Mouse (Mus musculus) heart, embryonic 12.5 days (tissue): ENCODE measurements around the gene Agbl1. TPM values are rescaled to one million over a fixed set of nuclear protein-coding genes. Genes with fewer than 3 reads are reported as not detected.

Source experiments
- ATAC-seq: fragments of 200-750 bp; cut with Nextera tagmentation; 2 replicates; pipeline ENCODE4 v1.8.0; 2017; ENCODE audit warnings: moderate TSS enrichment, moderate library complexity; ENCODE audit not compliant: insufficient number of reproducible peaks, low FRiP score
- H3K27ac ChIP-seq: fragments of 300-500 bp; sonication (generic); 2 replicates; pipeline ENCODE4 v1.5.1; 2016; ENCODE audit warnings: mild to moderate bottlenecking, moderate library complexity; ENCODE audit not compliant: poor library complexity, severe bottlenecking
- H3K27me3 ChIP-seq: fragments of 300-500 bp; sonication (generic); replicated peaks from 2 replicates; pipeline ENCODE4 v1.6.1; 2016; ENCODE audit warnings: mild to moderate bottlenecking, moderate library complexity
- H3K36me3 ChIP-seq: fragments of 300-500 bp; sonication (generic); 2 replicates; pipeline ENCODE4 v1.6.1; 2016; ENCODE audit warnings: mild to moderate bottlenecking, moderate library complexity
- H3K4me1 ChIP-seq: fragments of 300-500 bp; sonication (generic); replicated peaks from 2 replicates; pipeline ENCODE4 v1.6.1; 2016; ENCODE audit warnings: mild to moderate bottlenecking
- H3K4me2 ChIP-seq: fragments of 300-500 bp; sonication (generic); 2 replicates; pipeline ENCODE4 v1.6.1; 2016; ENCODE audit warnings: mild to moderate bottlenecking, moderate library complexity
- H3K4me3 ChIP-seq: fragments of 300-500 bp; sonication (generic); 2 replicates; pipeline ENCODE4 v1.5.1; 2016; ENCODE audit warnings: mild to moderate bottlenecking
- H3K9ac ChIP-seq: fragments of 300-500 bp; sonication (generic); 2 replicates; pipeline ENCODE4 v1.6.1; 2016; ENCODE audit warnings: mild to moderate bottlenecking, moderate library complexity
- H3K9me3 ChIP-seq: fragments of 300-500 bp; sonication (generic); replicated peaks from 2 replicates; pipeline ENCODE4 v1.6.1; 2016; ENCODE audit warnings: mild to moderate bottlenecking, moderate library complexity
- WGBS: fragments of 180-500 bp; shearing (Covaris S2); methylation state at CpG from one replicate; pipeline ENCODE4 v1.1.7; 2016; 5-methylcytosine and 5-hydroxymethylcytosine counted together
- polyA plus RNA-seq: library from polyadenylated mRNA; unstranded; fragments of >200 nt; fragmentation: Nextera tagmentation; extraction: Ambion mirVana; gene quantifications from 2 replicates; pipeline ENCODE4 v1.2.1, GENCODE M21; 2016

Agbl1 gene
- polyA plus RNA-seq, 1 experiment from 2014 or later: not detected

GRCm38 (mm10) chr7:76791247-76791646 is 561.6 kb downstream of the Agbl1 start:
- Histone ChIP-seq H3K9ac (no peak overlapping the region), H3K4me2 (no peak overlapping the region), H3K9me3 (no peaks in the 10 kb centered on the region), H3K4me1 (no peaks in the 10 kb centered on the region), H3K4me3 (no peak overlapping the region), H3K36me3 (no peaks in the 10 kb centered on the region), H3K27ac (no peak overlapping the region), H3K27me3 (no peaks in the 10 kb centered on the region)
- no peak for ATAC-seq
- WGBS: 74% methylated on average over 4 of the region's 4 CpGs

GRCm38 (mm10) chr7:76810003-76810402 is 580.3 kb downstream of the Agbl1 start:
- no peaks in the 10 kb centered on the region for H3K4me1 ChIP-seq
- H3K27me3 ChIP-seq: no peaks in the 10 kb centered on the region
- ATAC-seq: no peak
- no peak overlapping the region for H3K4me3 ChIP-seq
- H3K4me2 ChIP-seq: no peak overlapping the region
- no peak overlapping the region for H3K27ac ChIP-seq
- WGBS: 56% methylated on average over 3 of the region's 3 CpGs
- H3K9ac ChIP-seq: no peak overlapping the region
- no peaks in the 10 kb centered on the region for H3K36me3 ChIP-seq
- no peaks in the 10 kb centered on the region for H3K9me3 ChIP-seq

- WGBS: 74% methylated on average over 2 of the region's 2 CpGs
- H3K4me2 ChIP-seq: no peak overlapping the region
- no peak for ATAC-seq
These were observed 590.9 kb downstream of the Agbl1 start for GRCm38 (mm10) chr7:76820571-76820970.

GRCm38 (mm10) chr7:76842146-76842545 is 612.5 kb downstream of the Agbl1 start:
- WGBS: 81% methylated on average over 3 of the region's 3 CpGs
- Histone ChIP-seq H3K36me3 (no peaks in the 10 kb centered on the region), H3K4me1 (no peaks in the 10 kb centered on the region), H3K9me3 (no peaks in the 10 kb centered on the region), H3K4me3 (no peak overlapping the region), H3K27ac (no peak overlapping the region), H3K27me3 (no peaks in the 10 kb centered on the region), H3K4me2 (no peak overlapping the region), H3K9ac (no peak overlapping the region)
- ATAC-seq: no peak

More at GRCm38 (mm10) chr7:76820571-76820970, 590.9 kb downstream of the Agbl1 start:
- H3K27me3 ChIP-seq: no peaks in the 10 kb centered on the region
- H3K4me1 ChIP-seq: no peaks in the 10 kb centered on the region
- H3K4me3 ChIP-seq: no peak overlapping the region
- H3K9ac ChIP-seq: no peak overlapping the region
- no peaks in the 10 kb centered on the region for H3K36me3 ChIP-seq
- H3K27ac ChIP-seq: no peak overlapping the region
- H3K9me3 ChIP-seq: no peaks in the 10 kb centered on the region

DNA sequence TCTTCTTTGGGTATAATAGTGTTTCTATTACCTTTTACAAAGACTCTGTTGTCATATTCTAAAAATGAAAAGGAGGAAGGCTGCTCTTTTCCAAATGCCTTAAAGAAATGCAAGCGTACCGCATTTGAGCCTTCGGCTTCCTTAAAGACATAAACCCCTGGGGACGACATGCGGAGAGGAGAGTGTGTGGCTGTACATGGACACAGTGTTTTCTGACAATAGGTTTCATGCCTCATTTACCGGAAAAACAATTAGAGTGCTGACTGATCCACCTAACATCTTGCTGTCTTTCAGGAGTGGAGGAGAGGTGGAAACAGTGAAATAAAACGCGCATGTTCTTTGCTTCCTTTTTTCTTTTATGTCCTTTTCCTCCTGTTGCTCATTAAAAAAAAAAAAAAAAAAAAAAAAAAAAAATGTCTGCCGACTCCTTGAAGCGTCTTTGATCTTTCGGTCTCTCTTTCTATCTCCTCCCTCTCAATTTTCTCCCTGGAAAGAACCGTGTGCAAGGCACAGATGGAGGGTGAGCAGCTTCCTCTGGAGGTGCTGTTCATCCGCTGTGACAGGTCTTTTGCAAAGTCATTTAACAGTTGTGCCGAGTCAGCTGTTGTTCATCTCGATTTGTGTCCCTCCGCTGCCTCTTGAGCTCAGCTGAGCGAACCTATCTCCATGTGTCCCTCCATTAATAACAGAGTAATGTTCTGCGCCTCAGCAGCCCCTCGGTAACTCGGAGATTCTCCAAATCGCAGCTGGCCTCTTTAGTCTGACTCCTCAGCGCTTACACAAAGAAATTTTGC is 659.9 kb downstream of the Agbl1 start:
- H3K4me1 ChIP-seq: no peaks in the 10 kb centered on the region
- no peak overlapping the region for H3K4me3 ChIP-seq
- WGBS: 72% methylated on average over 22 of the region's 22 CpGs
- H3K9me3 ChIP-seq: no peaks in the 10 kb centered on the region
- no peaks in the 10 kb centered on the region for H3K27me3 ChIP-seq
- H3K4me2 ChIP-seq: no peak overlapping the region
- H3K9ac ChIP-seq: no peak overlapping the region
- no peak for ATAC-seq
- no peaks in the 10 kb centered on the region for H3K36me3 ChIP-seq
- no peak overlapping the region for H3K27ac ChIP-seq

- no peak overlapping the region for H3K27ac ChIP-seq
- no peaks in the 10 kb centered on the region for H3K4me1 ChIP-seq
- H3K36me3 ChIP-seq: no peaks in the 10 kb centered on the region
- no peaks in the 10 kb centered on the region for H3K27me3 ChIP-seq
- no peaks in the 10 kb centered on the region for H3K9me3 ChIP-seq
- no peak for ATAC-seq
- no peak overlapping the region for H3K9ac ChIP-seq
- H3K4me2 ChIP-seq: no peak overlapping the region
- no peak overlapping the region for H3K4me3 ChIP-seq
- WGBS: 78% methylated on average over 1 of the region's 1 CpGs
These were observed 674.4 kb downstream of the Agbl1 start for GRCm38 (mm10) chr7:76904096-76904495.

DNA sequence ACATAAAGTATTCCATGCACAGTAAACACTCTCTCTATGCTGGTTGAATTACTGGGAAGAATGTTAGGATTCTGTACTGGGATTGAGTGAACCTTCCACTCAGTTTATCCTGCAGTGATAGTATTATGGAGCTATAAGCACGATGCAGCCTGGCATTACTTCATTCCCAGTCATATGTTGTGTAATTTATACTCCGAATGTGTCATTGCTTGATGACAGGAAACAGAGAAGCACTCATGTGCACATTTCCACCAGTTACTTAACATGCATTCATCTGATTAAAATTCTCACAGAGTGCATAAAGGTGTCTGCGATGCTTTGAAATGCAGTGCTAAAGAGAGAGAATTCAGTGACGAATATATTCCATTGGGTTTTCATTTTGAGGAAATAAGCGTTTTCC is 682.0 kb downstream of the Agbl1 start:
- WGBS: 73% methylated on average over 5 of the region's 5 CpGs
- Histone ChIP-seq H3K36me3 (no peaks in the 10 kb centered on the region), H3K9ac (no peak overlapping the region), H3K9me3 (no peaks in the 10 kb centered on the region), H3K27me3 (no peaks in the 10 kb centered on the region), H3K4me1 (no peaks in the 10 kb centered on the region), H3K27ac (no peak overlapping the region), H3K4me3 (no peak overlapping the region), H3K4me2 (no peak overlapping the region)
- ATAC-seq: no peak

DNA sequence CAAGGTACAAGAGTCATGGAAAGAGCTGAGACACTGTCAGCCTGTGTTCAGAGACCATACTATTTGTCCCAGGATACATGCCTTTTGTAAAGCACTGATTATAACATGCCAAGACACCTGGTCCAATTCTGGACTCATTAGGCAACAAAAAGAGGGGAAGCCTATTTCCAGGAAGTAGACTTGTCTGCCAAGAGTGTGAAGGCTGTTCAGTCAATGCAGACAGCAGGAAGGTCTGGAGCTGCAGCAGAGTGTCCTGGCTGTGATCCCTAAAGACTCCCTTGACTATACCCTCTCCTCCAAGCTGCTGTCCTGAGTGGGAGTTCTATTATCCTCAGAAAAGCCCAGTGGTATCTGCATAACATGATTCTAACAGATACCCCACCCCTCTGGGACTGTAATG is 689.2 kb downstream of the Agbl1 start:
- Histone ChIP-seq H3K4me1 (no peaks in the 10 kb centered on the region; the same call in 1 of the 2 replicates), H3K9me3 (no peaks in the 10 kb centered on the region), H3K4me2 (no peak overlapping the region), H3K27me3 (0 out of 2 replicates have a peak, but pooled peaks cover 4% of the 10 kb centered on the region), H3K36me3 (no peaks in the 10 kb centered on the region), H3K4me3 (no peak overlapping the region), H3K27ac (no peak overlapping the region), H3K9ac (no peak overlapping the region)
- no peak for ATAC-seq

DNA sequence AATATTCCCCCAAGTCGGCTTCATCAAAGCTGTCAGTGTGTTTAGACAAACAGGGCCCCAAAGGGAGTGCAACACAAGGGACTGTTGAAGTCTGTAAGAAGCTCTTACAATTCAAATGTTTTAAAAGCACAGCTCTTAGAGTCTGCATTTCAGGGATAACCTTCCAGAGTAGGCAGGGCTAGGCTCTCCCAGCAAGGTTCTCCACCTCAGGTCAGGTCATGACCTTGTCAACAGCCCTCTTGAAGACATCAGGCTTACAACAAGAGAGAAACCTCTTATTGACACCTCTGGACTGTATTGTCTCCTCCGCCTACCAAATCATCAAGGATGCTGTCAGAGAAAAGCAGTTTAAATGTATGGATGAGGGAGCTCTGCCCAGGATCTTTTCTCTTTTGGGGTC is 692.0 kb downstream of the Agbl1 start:
- no peak overlapping the region for H3K9ac ChIP-seq
- no peak overlapping the region for H3K27ac ChIP-seq
- 0 out of 2 replicates have a peak, but pooled peaks cover 4% of the 10 kb centered on the region for H3K27me3 ChIP-seq
- 49% methylated on average over 2 of the region's 2 CpGs for WGBS
- H3K9me3 ChIP-seq: no peaks in the 10 kb centered on the region
- no peak overlapping the region for H3K4me3 ChIP-seq
- ATAC-seq: no peak
- H3K4me2 ChIP-seq: no peak overlapping the region
- no peaks in the 10 kb centered on the region; the same call in 1 of the 2 replicates for H3K4me1 ChIP-seq
- H3K36me3 ChIP-seq: no peaks in the 10 kb centered on the region

DNA sequence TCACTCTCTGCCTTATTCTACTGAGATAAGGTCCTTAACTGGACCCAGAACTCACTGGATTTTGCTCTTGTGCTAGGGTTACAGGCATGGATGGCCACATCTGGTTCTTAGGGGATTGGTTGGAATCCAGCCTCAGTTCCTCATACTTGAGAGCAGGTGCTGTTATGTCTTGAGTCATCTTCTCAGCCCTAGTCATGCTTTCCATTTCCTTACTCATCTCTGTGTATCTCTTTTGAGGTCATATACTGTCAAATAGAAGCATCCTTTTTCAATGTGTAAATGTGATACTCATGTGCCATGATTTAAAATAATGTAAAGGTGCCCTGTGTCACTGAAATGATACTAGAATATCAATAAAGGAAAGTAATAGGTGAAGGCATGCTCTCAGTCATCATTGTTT is 705.5 kb downstream of the Agbl1 start:
- H3K9ac ChIP-seq: no peak overlapping the region
- H3K9me3 ChIP-seq: no peaks in the 10 kb centered on the region
- H3K27ac ChIP-seq: no peak overlapping the region
- no peaks in the 10 kb centered on the region for H3K4me1 ChIP-seq
- no peaks in the 10 kb centered on the region for H3K27me3 ChIP-seq
- no peaks in the 10 kb centered on the region for H3K36me3 ChIP-seq
- no peak overlapping the region for H3K4me3 ChIP-seq
- no peak for ATAC-seq
- H3K4me2 ChIP-seq: no peak overlapping the region

DNA sequence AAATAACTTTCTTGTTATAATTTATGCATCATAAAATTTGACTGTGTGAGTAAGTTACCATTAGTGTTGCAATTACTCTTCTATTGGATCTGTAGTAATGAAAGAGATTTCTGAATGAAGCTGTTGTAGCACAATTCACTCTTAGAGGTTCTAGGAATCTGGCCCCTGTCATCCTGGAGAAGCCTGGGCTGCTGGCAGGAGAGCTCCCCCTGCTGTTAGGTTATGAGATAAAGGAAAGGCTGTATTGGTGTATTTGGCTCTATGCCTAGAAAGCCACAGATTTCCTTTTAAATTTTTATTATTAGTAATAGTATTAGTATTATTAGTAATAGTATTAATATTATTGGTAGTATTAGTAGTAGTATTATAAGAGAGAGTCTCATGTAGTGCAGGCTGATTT is 711.8 kb downstream of the Agbl1 start:
- Histone ChIP-seq H3K4me1 (no peaks in the 10 kb centered on the region), H3K36me3 (no peaks in the 10 kb centered on the region), H3K27ac (no peak overlapping the region), H3K9ac (no peak overlapping the region), H3K27me3 (no peaks in the 10 kb centered on the region), H3K9me3 (no peaks in the 10 kb centered on the region), H3K4me2 (no peak overlapping the region), H3K4me3 (no peak overlapping the region)
- ATAC-seq: no peak

- no peak for ATAC-seq
- H3K27me3 ChIP-seq: no peaks in the 10 kb centered on the region
- no peak overlapping the region for H3K4me2 ChIP-seq
- H3K9me3 ChIP-seq: no peaks in the 10 kb centered on the region
- H3K4me3 ChIP-seq: no peak overlapping the region
- 13% methylated on average over 3 of the region's 3 CpGs for WGBS
- H3K9ac ChIP-seq: no peak overlapping the region
- no peaks in the 10 kb centered on the region for H3K36me3 ChIP-seq
- no peaks in the 10 kb centered on the region for H3K4me1 ChIP-seq
- H3K27ac ChIP-seq: no peak overlapping the region
These were observed 741.6 kb downstream of the Agbl1 start for GRCm38 (mm10) chr7:76971334-76971733.
